Mouse (Mus musculus) yolk sac, embryonic 10.5 days (tissue): ENCODE results near the gene Loxl4.

Experiments
- DNase-seq: peaks from one replicate; pipeline ENCODE4 v3.0.0-alpha.2; 2017; ENCODE audit warnings: low spot score

Loxl4 gene

GRCm38 (mm10) chr19:42609716-42610115, 2.9 kb downstream of the Loxl4 start:
- DNase-seq, result no peak

GRCm38 (mm10) chr19:42608082-42608481, 4.5 kb downstream of the Loxl4 start:
- DNase-seq, result no peak

- no peak for DNase-seq
Measured at GRCm38 (mm10) chr19:42602576-42602975, 10.0 kb downstream of the Loxl4 start.

- no peak for DNase-seq
Measured at GRCm38 (mm10) chr19:42602041-42602440, 10.6 kb downstream of the Loxl4 start.

- DNase-seq, result no peak
Measured at GRCm38 (mm10) chr19:42601445-42601844, 11.2 kb downstream of the Loxl4 start.

- no peak for DNase-seq
Measured at GRCm38 (mm10) chr19:42600591-42600990, 12.0 kb downstream of the Loxl4 start.

- no peak for DNase-seq
Measured at GRCm38 (mm10) chr19:42599891-42600290, 12.7 kb downstream of the Loxl4 start.

- DNase-seq, result no peak
Measured at GRCm38 (mm10) chr19:42597896-42598295, 14.7 kb downstream of the Loxl4 start.

GRCm38 (mm10) chr19:42597286-42597685, 15.3 kb downstream of the Loxl4 start:
- DNase-seq, result no peak

GRCm38 (mm10) chr19:42595066-42595465, 17.5 kb downstream of the Loxl4 start:
- DNase-seq, result no peak

- no peak for DNase-seq
Measured at GRCm38 (mm10) chr19:42593456-42593855, 19.2 kb downstream of the Loxl4 start.

- no peak for DNase-seq
Measured at GRCm38 (mm10) chr19:42591534-42591933, 21.1 kb downstream of the Loxl4 start.

GRCm38 (mm10) chr19:42589246-42589645, 23.4 kb downstream of the Loxl4 start:
- DNase-seq, result no peak

- no peak for DNase-seq
Measured at GRCm38 (mm10) chr19:42587704-42588103, 24.9 kb downstream of the Loxl4 start.

- no peak for DNase-seq
Measured at GRCm38 (mm10) chr19:42584188-42584587, 28.4 kb downstream of the Loxl4 start.

- DNase-seq, result no peak
Measured at GRCm38 (mm10) chr19:42583677-42584076, 28.9 kb downstream of the Loxl4 start.

GRCm38 (mm10) chr19:42582811-42583370, 29.7 kb downstream of the Loxl4 start:
- DNase-seq, result no peak

GRCm38 (mm10) chr19:42580701-42581100, 31.9 kb downstream of the Loxl4 start:
- DNase-seq, result no peak

- no peak for DNase-seq
Measured at GRCm38 (mm10) chr19:42578631-42579030, 34.0 kb downstream of the Loxl4 start.

- no peak for DNase-seq
Measured at GRCm38 (mm10) chr19:42576856-42577255, 35.8 kb downstream of the Loxl4 start.

- no peak for DNase-seq
Measured at GRCm38 (mm10) chr19:42575317-42575716, 37.3 kb downstream of the Loxl4 start.

GRCm38 (mm10) chr19:42571291-42571690, 41.3 kb downstream of the Loxl4 start:
- DNase-seq, result no peak

GRCm38 (mm10) chr19:42569076-42569475, 43.5 kb downstream of the Loxl4 start:
- DNase-seq, result no peak

GRCm38 (mm10) chr19:42567020-42567419, 45.6 kb downstream of the Loxl4 start:
- no peak for DNase-seq
